Mouse (Mus musculus): ENCODE results near the gene Hcrtr2. TPM values are rescaled to one million over a fixed set of nuclear protein-coding genes. Genes with fewer than 3 reads are reported as not detected.

Gene Hcrtr2
- total and polyA plus RNA-seq, 3 experiments, result not detected

GRCm38 (mm10) chr9:76312221-76312620 lies 11.4 kb downstream of the Hcrtr2 start:
- no peak overlapping the region for H3K9ac ChIP-seq (ENCODE audit: control insufficient read depth, low read depth, low read length, poor library complexity, severe bottlenecking)
- no peak overlapping the region for H3K27ac ChIP-seq (ENCODE audit: control insufficient read depth, low read depth, low read length)
- TF ChIP-seq CHD2 (IDR thresholded peaks at IDR 0.05; ENCODE audit: low read length) (no peak), UBTF (IDR thresholded peaks at IDR 0.05; ENCODE audit: borderline replicate concordance, insufficient read depth, low read depth, low read length) (no peak), MYB (IDR thresholded peaks at IDR 0.05; ENCODE audit: low read depth, low read length) (no peak), GATA1 (IDR thresholded peaks at IDR 0.05; ENCODE audit: low read depth, low read length) (no peak), GABPA (IDR thresholded peaks at IDR 0.05; ENCODE audit: low read depth, low read length) (no peak), KAT2A (conservative IDR thresholded peaks at IDR 0.05; ENCODE audit: low read depth, low read length) (no peak), JUND (IDR thresholded peaks at IDR 0.05; ENCODE audit: low read depth, low read length) (no peak), EP300 (IDR thresholded peaks at IDR 0.05; ENCODE audit: low read depth in 1 of 2, low read length in 2 of 2) (no peak), MAZ (IDR thresholded peaks at IDR 0.05; ENCODE audit: low read depth, low read length) (no peak), ZKSCAN1 (IDR thresholded peaks at IDR 0.05; ENCODE audit: low read depth, low read length) (no peak), USF2 (IDR thresholded peaks at IDR 0.05; ENCODE audit: borderline replicate concordance in 1 of 2, insufficient read depth in 1 of 2, low read depth in 1 of 2, low read length in 2 of 2) (no peak), USF1 (IDR thresholded peaks at IDR 0.05; ENCODE audit: low read depth, low read length) (no peak), ELF1 (IDR thresholded peaks at IDR 0.05; ENCODE audit: low read depth, low read length) (no peak), ZNF384 (IDR thresholded peaks at IDR 0.05; ENCODE audit: low read depth, low read length) (no peak), ZMIZ1 (IDR thresholded peaks at IDR 0.05; ENCODE audit: low read depth, low read length) (no peak), POLR2AphosphoS2 (IDR thresholded peaks at IDR 0.05; ENCODE audit: low read length) (no peak), ZC3H11A (IDR thresholded peaks at IDR 0.05; ENCODE audit: low read depth, low read length) (no peak), TAL1 (IDR thresholded peaks at IDR 0.05; ENCODE audit: low read length) (no peak), SIN3A (IDR thresholded peaks at IDR 0.05; ENCODE audit: low read length) (no peak), CHD1 (IDR thresholded peaks at IDR 0.05; ENCODE audit: low read depth, low read length) (no peak)

GRCm38 (mm10) chr9:76291384-76291783 lies 32.3 kb downstream of the Hcrtr2 start:
- no peaks in the 10 kb centered on the region for H3K9me3 ChIP-seq (replicated peaks; ENCODE audit: insufficient read depth, low read length)
- no peaks in the 10 kb centered on the region for H3K4me1 ChIP-seq (ENCODE audit: control insufficient read depth in 1 of 2, insufficient read depth in 2 of 2, low read length in 2 of 2)
- no peaks in the 10 kb centered on the region for H3K79me2 ChIP-seq (ENCODE audit: control insufficient read depth, insufficient read depth, low read length, poor library complexity)
- no peak for DNase-seq (ENCODE audit: low read depth, low spot score)
- no peaks in the 10 kb centered on the region for H3K27me3 ChIP-seq (ENCODE audit: control insufficient read depth in 1 of 2, insufficient read depth in 2 of 2, low read length in 2 of 2)
- no peaks in the 10 kb centered on the region for H3K36me3 ChIP-seq (ENCODE audit: control insufficient read depth in 1 of 2, insufficient read depth in 2 of 2, low read length in 2 of 2)
- H3K4me3 ChIP-seq (ENCODE audit: control insufficient read depth in 1 of 2, insufficient read depth in 1 of 2, low read depth in 2 of 2, low read length in 2 of 2), result no peak overlapping the region
- TF ChIP-seq HCFC1 (IDR thresholded peaks at IDR 0.05; ENCODE audit: low read depth, low read length) (no peak), UBTF (IDR thresholded peaks at IDR 0.05; ENCODE audit: borderline replicate concordance, insufficient read depth, low read depth, low read length) (no peak), ELF1 (IDR thresholded peaks at IDR 0.05; ENCODE audit: low read depth, low read length) (no peak), ZKSCAN1 (IDR thresholded peaks at IDR 0.05; ENCODE audit: low read depth, low read length) (no peak), MAZ (IDR thresholded peaks at IDR 0.05; ENCODE audit: low read depth, low read length) (no peak), SMC3 (IDR thresholded peaks at IDR 0.05; ENCODE audit: low read depth, low read length) (no peak), USF2 (IDR thresholded peaks at IDR 0.05; ENCODE audit: borderline replicate concordance in 1 of 2, insufficient read depth in 1 of 2, low read depth in 1 of 2, low read length in 2 of 2) (no peak)
- H3K27ac ChIP-seq (ENCODE audit: control insufficient read depth, low read depth, low read length), result no peak overlapping the region
- H3K9ac ChIP-seq (ENCODE audit: control insufficient read depth, low read depth, low read length, poor library complexity, severe bottlenecking), result no peak overlapping the region

More at GRCm38 (mm10) chr9:76312221-76312620, 11.4 kb downstream of the Hcrtr2 start:
- Histone ChIP-seq H3K27me3 (ENCODE audit: control insufficient read depth in 1 of 2, insufficient read depth in 2 of 2, low read length in 2 of 2) (no peaks in the 10 kb centered on the region), H3K4me1 (ENCODE audit: control insufficient read depth in 1 of 2, insufficient read depth in 2 of 2, low read length in 2 of 2) (no peaks in the 10 kb centered on the region), H3K79me2 (ENCODE audit: control insufficient read depth, insufficient read depth, low read length, poor library complexity) (no peaks in the 10 kb centered on the region), H3K4me3 (ENCODE audit: control insufficient read depth in 1 of 2, insufficient read depth in 1 of 2, low read depth in 2 of 2, low read length in 2 of 2) (no peak overlapping the region), H3K9me3 (replicated peaks; ENCODE audit: insufficient read depth, low read length) (no peaks in the 10 kb centered on the region), H3K36me3 (ENCODE audit: control insufficient read depth in 1 of 2, insufficient read depth in 2 of 2, low read length in 2 of 2) (no peaks in the 10 kb centered on the region)
- no peak for DNase-seq (ENCODE audit: low read depth, low spot score)
